Mouse (Mus musculus): ENCODE data around the gene Clcf1. TPM values are rescaled to one million over a fixed set of nuclear protein-coding genes. Genes with fewer than 3 reads are reported as not detected.
A peak's percentile ranks its signal among the peaks of the same experiment; 100 is the strongest.
"Not testable (repeated sequence)": the region's sequence is repeated elsewhere in the genome, so short reads cannot be mapped to it uniquely, and the experiment has no call there.

Clcf1 gene
- total RNA-seq, 2 experiments from 2014 or later, result 0.34 to 0.47 TPM

GRCm38 (mm10) chr19:4247010-4247409 is 33.0 kb downstream of the Clcf1 start:
- DNase-seq (ENCODE audit: low spot score), result no peak

DNA sequence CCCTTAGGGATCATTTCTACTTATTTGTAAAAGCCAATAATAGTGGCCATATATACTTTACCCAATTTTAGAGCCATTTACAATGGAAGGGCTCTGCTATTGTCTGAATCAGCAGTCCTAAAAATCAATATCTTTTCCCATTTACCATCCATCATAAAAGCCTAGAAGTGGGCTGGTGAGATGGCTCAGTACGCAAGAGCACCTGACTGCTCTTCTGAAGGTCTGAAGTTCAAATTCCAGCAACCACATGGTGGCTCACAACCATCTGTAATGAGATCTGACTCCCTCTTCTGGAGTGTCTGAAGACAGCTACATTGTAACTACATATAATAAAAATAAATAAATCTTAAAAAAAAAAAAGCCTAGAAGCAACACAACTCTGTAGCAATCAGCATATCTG is 34.6 kb downstream of the Clcf1 start:
- not testable (repeated sequence) for DNase-seq (ENCODE audit: low spot score)

GRCm38 (mm10) chr19:4254230-4254629 is 40.2 kb downstream of the Clcf1 start:
- no peak for DNase-seq (ENCODE audit: low spot score)

DNA sequence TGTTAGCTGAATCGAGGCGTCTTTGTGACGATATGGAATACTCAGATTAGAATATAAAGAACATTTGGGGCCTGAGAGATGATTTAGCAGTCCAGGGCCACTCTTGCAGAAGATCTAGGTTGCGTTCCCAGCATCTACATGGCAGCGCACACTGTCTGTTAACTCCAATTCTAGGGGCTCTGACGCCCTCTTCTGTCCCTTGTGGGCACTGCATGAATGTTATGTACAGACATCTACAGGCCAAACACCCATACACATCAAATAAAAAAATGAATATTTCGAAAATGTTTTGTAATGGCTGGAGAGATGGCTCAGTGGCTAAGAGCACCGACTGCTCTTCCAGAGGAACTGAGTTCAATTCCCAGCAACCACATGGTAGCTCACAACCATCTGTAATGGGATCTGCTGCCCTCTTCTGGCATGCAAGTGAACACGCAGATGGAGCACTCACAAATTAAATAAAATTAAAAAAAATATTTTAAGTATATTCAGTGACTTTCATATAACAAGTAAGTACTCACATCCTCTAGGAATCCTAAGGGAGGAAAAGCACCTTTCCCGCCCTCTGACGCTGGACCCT is 41.6 kb downstream of the Clcf1 start:
- no peak for DNase-seq (ENCODE audit: low spot score)

- DNase-seq (ENCODE audit: low spot score), result peak; percentile 95
These were observed 43.3 kb downstream of the Clcf1 start for GRCm38 (mm10) chr19:4257216-4257896.

DNA sequence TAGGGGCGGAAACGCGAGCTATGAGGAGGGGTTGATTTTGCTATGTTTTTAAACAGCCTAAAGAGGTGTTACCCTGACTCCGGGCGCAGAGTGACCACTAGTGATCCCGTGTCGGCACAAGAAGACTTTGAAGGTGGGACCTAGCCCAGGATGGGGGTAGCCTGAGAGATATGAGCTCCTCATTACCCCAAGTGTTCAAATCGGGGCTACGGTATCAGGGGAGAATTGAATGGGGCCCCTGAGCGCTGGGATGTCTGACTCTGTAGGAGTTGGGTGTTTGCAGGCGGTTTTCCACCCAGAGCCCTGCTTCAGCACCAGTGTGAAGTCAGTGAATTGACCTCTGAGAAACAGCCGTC is 43.8 kb downstream of the Clcf1 start:
- no peak for DNase-seq (ENCODE audit: low spot score)

DNA sequence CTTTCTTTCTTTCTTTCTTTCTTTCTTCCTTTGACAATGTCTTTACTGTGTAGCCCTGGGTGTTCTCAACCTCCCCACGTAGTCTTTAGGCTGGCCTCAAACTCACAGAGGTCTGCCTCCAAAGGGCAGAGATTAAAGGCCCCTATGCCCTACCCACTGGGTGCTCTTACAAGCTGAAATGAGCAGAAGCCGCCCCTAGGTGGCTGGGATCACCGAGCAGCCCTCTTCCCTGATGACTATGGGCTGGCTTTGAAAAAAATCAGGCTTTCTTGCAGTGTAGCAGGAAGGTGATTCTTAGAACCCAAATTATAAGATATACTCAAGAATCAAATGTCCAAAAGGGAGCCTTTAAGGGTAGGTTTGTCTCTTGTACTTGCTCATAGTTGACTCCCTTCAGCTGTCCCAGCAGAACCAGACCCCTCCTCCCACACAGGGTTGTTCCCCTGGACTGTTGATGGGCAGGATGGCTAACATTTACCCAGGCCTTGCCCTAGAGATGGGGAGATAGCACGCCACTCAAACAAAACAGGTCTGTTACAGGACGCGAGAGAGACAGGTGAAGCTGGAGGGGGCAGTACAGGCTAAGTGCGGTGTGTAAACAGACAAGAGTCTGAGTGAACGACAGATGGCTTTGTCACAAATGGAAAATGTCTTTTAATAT is 47.1 kb downstream of the Clcf1 start:
- DNase-seq (ENCODE audit: low spot score), result no peak

DNA sequence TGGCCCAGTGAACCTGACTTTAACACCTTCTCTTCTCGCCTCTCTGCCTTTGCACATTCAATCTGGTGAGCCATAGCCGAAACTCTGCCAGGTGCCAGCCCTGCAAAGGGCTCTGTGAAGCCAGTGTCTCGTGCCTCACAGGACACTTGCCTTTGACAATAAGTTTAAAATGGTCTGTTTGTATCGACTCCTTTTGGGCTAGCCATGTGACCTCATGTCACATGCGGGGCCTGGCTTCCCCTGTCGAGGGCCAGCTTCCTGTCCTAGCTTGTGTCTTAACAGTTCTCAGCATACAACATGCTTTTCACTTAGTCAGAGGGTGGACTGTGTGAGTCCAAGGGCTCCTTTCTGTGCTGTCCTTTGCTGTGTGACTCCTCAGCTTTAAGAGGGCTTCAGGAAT is 48.7 kb downstream of the Clcf1 start:
- no peak for DNase-seq (ENCODE audit: low spot score)

DNA sequence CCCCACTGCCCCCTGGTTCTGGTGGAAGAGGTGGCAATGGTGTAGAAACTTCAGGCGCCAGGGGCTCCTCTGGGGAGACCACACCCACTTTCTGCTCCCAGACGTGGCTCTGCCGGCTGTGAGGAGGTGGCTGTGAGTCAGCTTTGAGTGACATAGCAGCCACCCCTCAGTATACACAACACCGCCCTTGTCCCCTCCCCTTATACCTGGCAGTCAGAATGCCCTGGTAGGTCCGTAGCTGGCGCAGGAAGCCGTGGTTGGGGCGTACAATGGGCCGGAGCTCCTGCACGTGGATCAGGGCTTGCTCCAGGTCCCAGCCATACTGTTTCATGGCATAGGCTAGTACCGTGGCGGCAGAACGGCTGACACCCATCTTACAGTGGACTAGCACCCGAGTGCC is 49.7 kb downstream of the Clcf1 start:
- no peak for DNase-seq (ENCODE audit: low spot score)

DNA sequence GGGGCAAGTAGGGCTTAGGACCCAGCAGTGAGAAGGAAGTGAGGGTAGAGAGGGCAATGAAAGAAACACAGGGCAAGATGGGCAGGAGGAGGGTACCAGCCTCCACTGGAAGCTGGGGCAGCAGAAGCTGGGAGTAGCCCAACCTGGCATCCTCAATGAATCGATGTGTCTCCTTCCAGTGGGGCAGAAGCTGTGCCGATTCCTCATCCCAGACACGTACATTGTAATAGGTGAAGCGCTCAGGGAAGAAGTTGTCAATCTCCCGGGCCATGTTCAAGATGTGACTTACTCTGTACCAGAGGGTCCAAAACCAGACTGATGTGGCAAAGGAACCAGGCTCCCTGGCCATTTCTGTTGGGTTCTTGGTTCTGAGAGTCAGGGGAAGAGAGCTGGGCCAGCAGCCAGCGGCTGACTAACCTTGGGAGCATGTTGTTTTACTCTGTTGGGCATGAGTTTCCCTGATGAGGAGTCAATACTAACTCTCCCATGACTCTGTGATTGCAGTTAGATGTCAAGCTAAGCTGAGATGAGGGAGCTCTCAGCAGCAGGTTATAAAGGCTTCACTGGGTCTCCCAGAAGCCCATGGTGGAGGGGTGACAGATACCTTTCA is 50.2 kb downstream of the Clcf1 start:
- DNase-seq (ENCODE audit: low spot score), result no peak

GRCm38 (mm10) chr19:4265956-4266355 is 51.9 kb downstream of the Clcf1 start:
- no peak for DNase-seq (ENCODE audit: low spot score)

DNA sequence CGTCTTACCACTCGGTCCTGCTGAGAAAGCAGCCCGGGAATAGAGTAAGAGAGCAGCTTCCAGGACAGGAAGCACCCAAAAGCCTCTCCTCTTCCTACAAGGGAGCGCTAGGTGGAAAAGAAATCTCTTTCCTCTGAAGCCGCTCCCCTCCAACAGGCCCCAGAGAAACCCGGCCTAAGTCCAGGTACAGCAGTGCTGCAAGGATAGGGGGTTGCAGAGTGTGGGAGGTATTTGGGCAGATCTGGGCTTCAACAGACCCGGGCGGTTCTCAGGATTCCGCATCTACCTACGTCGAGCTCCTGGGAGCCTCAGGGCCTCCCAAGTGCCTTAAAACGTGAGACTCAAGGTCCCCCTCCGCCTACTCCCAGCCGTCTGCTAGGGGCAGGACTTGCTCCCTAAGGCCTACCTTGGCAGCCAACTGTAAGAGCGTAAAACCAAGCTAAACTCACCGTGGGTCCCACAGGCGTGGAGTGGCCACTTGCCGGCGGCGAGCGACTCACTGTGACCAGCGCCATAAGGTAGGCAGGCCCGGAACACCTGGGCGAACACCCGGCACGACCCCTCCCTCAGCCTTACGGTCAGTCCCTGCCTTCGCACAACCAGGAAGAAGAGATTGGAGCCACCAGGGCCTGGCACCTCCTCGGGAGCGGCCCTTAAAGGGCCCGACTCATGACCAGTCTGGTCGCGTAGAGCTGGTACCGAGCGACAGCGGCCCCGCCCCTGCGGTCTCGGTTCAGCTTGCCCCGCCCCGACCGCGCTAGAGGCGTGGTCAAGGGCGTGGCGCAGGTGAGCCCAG is 54.7 kb downstream of the Clcf1 start, which contains the start of gene Ssh3:
Gene Ssh3 (minus strand): TSS at position 615 of the 796 bp plus-strand sequence.
- DNase-seq (ENCODE audit: low spot score), result peak; percentile 63

GRCm38 (mm10) chr19:4270187-4270586 is 56.1 kb downstream of the Clcf1 start:
- DNase-seq (ENCODE audit: low spot score), result no peak

- DNase-seq (ENCODE audit: low spot score), result no peak
These were observed 56.9 kb downstream of the Clcf1 start for GRCm38 (mm10) chr19:4270972-4271371.

Small RNA genes within 50 kb of the gene (microRNA-seq; reads per million reads assigned to microRNA genes)
- not detected for gene Gm26115
- gene Mir6985, result 1.0 reads per million

Other genes starting within 250 kb of the Clcf1 start
- gene Aldh3b2, start 241.9 kb upstream of the Clcf1 start, total RNA-seq (2021), result under 1 TPM; 0.14 to 0.26 TPM
- gene Acy3, start 227.7 kb upstream of the Clcf1 start, total RNA-seq (2021), result 1 to 10 TPM; 1.3 to 2.0 TPM
- gene Tbx10, start 221.5 kb upstream of the Clcf1 start, total RNA-seq (2021), result not detected
- 10 to 100 TPM; 23.8 to 30.1 TPM for gene Nudt8, start 213.7 kb upstream of the Clcf1 start, total RNA-seq (2021)
- gene Gm49405, start 213.6 kb upstream of the Clcf1 start, total RNA-seq (2021), result under 1 TPM; 0.14 to 0.40 TPM
- under 1 TPM; 0.82 to 1.00 TPM for gene Doc2g, start 210.9 kb upstream of the Clcf1 start, total RNA-seq (2021)
- gene Ndufv1, start 201.4 kb upstream of the Clcf1 start, total RNA-seq (2021), result 100 to 1,000 TPM; 423 to 466 TPM
- gene Gstp1, start 176.3 kb upstream of the Clcf1 start, total RNA-seq (2021), result 100 to 1,000 TPM; 480 to 487 TPM
- 100 to 1,000 TPM; 206 to 226 TPM for gene Gstp2, start 168.2 kb upstream of the Clcf1 start, total RNA-seq (2021)
- gene Gstp3, start 154.7 kb upstream of the Clcf1 start, total RNA-seq (2021), result not detected
- gene Cabp2, start 132.7 kb upstream of the Clcf1 start, total RNA-seq (2021), result not detected
- gene Cdk2ap2, start 117.1 kb upstream of the Clcf1 start, total RNA-seq (2021), result 10 to 100 TPM; 18.7 to 19.9 TPM
- 1 to 10 TPM; 2.0 to 3.7 TPM for gene Pitpnm1, start 114.2 kb upstream of the Clcf1 start, total RNA-seq (2021)
- 10 to 100 TPM; 82.2 to 84.7 TPM for gene Aip, start 88.4 kb upstream of the Clcf1 start, total RNA-seq (2021)
- gene Gpr152, start 74.5 kb upstream of the Clcf1 start, total RNA-seq (2021), result not detected
- gene Cabp4, start 70.2 kb upstream of the Clcf1 start, total RNA-seq (2021), result not detected
- gene Coro1b, start 65.6 kb upstream of the Clcf1 start, total RNA-seq (2021), result 10 to 100 TPM; 11.9 to 13.4 TPM
- gene Ptprcap, start 60.6 kb upstream of the Clcf1 start, total RNA-seq (2021), result not detected
- 10 to 100 TPM; 24.8 to 25.9 TPM for gene Rps6kb2, start 50.9 kb upstream of the Clcf1 start, total RNA-seq (2021)
- gene Carns1, start 38.8 kb upstream of the Clcf1 start, total RNA-seq (2021), result 10 to 100 TPM; 21.8 to 30.3 TPM
- gene Tbc1d10c, start 23.0 kb upstream of the Clcf1 start, total RNA-seq (2021), result 1 to 10 TPM; 5.5 to 5.9 TPM
- 100 to 1,000 TPM; 200 to 201 TPM for gene Ppp1ca, start 22.2 kb upstream of the Clcf1 start, total RNA-seq (2021)
- gene Rad9a, start 12.6 kb upstream of the Clcf1 start, total RNA-seq (2021), result 1 to 10 TPM; 2.6 to 2.8 TPM
- not detected for gene AC109138.7, start 119 bp downstream of the Clcf1 start, total RNA-seq (2021)
- 10 to 100 TPM; 16.3 to 17.8 TPM for gene Pold4, start 17.7 kb downstream of the Clcf1 start, total RNA-seq (2021)
- gene Ssh3, start 54.9 kb downstream of the Clcf1 start, total RNA-seq (2021), result 1 to 10 TPM; 2.8 to 3.4 TPM
- under 1 TPM; 0.16 to 0.81 TPM for gene Ankrd13d, start 68.9 kb downstream of the Clcf1 start, total RNA-seq (2021)
- gene Grk2, start 92.0 kb downstream of the Clcf1 start, total RNA-seq (2021), result 10 to 100 TPM; 50.7 to 60.8 TPM
- gene Kdm2a, start 184.0 kb downstream of the Clcf1 start, total RNA-seq (2021), result 10 to 100 TPM; 33.4 to 36.8 TPM
- under 1 TPM; 0.27 to 0.31 TPM for gene Rhod, start 225.2 kb downstream of the Clcf1 start, total RNA-seq (2021)

Measured in gastrocnemius, adult 18-20 months (tissue).